ENCODE assay signal across 20 mouse cellular contexts in genomic region chr17:88879736-88880135, GRCm38 (mm10).
"Had no signal": no experiment of that assay in that cellular context is flagged by ENCODE, and none has a peak within 500 bp of the region (broad histone marks: within the 10 kb centered on the region; RNA-seq: fewer than 3 reads in every experiment).

No protein-coding gene starts in this region.

- H3K9ac ChIP-seq: liver, embryonic 14.5 days; lung, embryonic 15.5 days; midbrain, embryonic 13.5 days; midbrain, embryonic 15.5 days; neural tube, embryonic 13.5 days; neural tube, embryonic 15.5 days had no signal

- H3K9me3 ChIP-seq: lung, embryonic 15.5 days; midbrain, embryonic 10.5 days; midbrain, embryonic 13.5 days; midbrain, embryonic 15.5 days; neural tube, embryonic 13.5 days; neural tube, embryonic 15.5 days had no signal

- DNase-seq: lung, adult 18-20 months; lung, postnatal 14 days; lung, postnatal 4 days; retina, postnatal 1 day; right cerebral cortex, adult 18-20 months; right cerebral cortex, postnatal 25 days; right cerebral cortex, postnatal 4 days; spleen, adult 18-20 months; thymus, adult 18-20 months; thymus, postnatal 25 days; thymus, postnatal 4 days had no signal

- H3K4me1 ChIP-seq: lung, embryonic 15.5 days; midbrain, embryonic 10.5 days; midbrain, embryonic 13.5 days; midbrain, embryonic 15.5 days; neural tube, embryonic 13.5 days; neural tube, embryonic 15.5 days had no signal

- H3K36me3 ChIP-seq: lung, embryonic 15.5 days; midbrain, embryonic 10.5 days; midbrain, embryonic 13.5 days; midbrain, embryonic 15.5 days; neural tube, embryonic 13.5 days; neural tube, embryonic 15.5 days had no signal

- H3K27ac ChIP-seq: liver, embryonic 14.5 days; lung, embryonic 15.5 days; midbrain, embryonic 10.5 days; midbrain, embryonic 13.5 days; midbrain, embryonic 15.5 days; neural tube, embryonic 13.5 days; neural tube, embryonic 15.5 days had no signal

- H3K27me3 ChIP-seq: lung, embryonic 15.5 days; midbrain, embryonic 13.5 days; midbrain, embryonic 15.5 days; neural tube, embryonic 13.5 days; neural tube, embryonic 15.5 days had no signal

- H3K4me2 ChIP-seq: lung, embryonic 15.5 days; midbrain, embryonic 13.5 days; midbrain, embryonic 15.5 days; neural tube, embryonic 13.5 days; neural tube, embryonic 15.5 days had no signal

- H3K4me3 ChIP-seq: lung, embryonic 15.5 days; midbrain, embryonic 10.5 days; midbrain, embryonic 13.5 days; midbrain, embryonic 15.5 days; myocyte; neural tube, embryonic 13.5 days; neural tube, embryonic 15.5 days had no signal

- ATAC-seq: lung, postnatal 0 days; midbrain, embryonic 13.5 days; midbrain, embryonic 15.5 days had no signal
